Comparison of ENCODE assay signal across 8 mouse cellular contexts in the genomic region with DNA sequence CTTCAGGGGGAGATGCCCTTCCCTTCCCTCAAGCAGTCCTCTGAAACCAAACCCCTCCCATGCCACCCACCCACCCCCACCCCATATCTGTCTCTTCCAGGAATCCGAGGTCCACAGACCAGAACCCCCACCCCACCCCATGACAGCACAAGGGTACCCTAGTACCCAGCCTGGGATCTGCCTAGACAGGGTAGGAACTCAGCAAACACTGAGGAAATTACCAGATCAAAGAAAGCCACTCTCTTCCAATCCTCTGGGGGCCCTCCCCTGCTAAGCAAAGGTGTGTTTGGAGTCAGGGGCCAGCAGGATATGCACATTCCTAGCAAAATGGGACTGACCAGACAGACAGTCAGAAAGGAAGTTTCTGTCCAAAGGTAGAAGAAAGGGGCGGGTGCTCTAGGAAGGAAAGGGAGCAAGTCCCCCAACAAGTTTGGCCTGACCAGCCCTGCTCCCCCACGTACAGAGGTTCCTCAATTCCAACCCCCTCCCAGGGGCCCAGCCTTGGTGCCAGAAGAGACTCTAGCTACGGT. TPM values are rescaled to one million over a fixed set of nuclear protein-coding genes. Genes with fewer than 3 reads are reported as not detected.
A peak's percentile ranks its signal among the peaks of the same experiment; 100 is the strongest.
DNase-seq lines count a peak whose midpoint lies in the region; ATAC-seq lines count a peak whose summit lies in the region.

No protein-coding gene starts in this region.

- 0 out of 2 replicates have a peak overlapping the region, but pooled peaks have one; percentile 97 for H3K4me3 ChIP-seq in heart, embryonic 16.5 days (ENCODE audit: low read length)
- peak overlapping the region; percentile 93 for H3K4me3 ChIP-seq in forebrain, embryonic 11.5 days (ENCODE audit: low read depth, low read length)
- peak overlapping the region; percentile 99 for H3K4me3 ChIP-seq in limb, embryonic 12.5 days (replicated peaks)
- peak overlapping the region; percentile 77; the same call in 1 of the 2 replicates for H3K4me3 ChIP-seq in neural tube, embryonic 15.5 days (replicated peaks)

- no peak for DNase-seq in heart, adult 11 months
- DNase-seq in forebrain, embryonic 11.5 days (ENCODE audit: low spot score): no peak
- no peak for DNase-seq in embryo, embryonic 10.5 days (ENCODE audit: low spot score)
- DNase-seq in kidney, adult 11 months: no peak
- no peak for DNase-seq in lung, postnatal 14 days

- H3K27me3 ChIP-seq in heart, embryonic 16.5 days (ENCODE audit: control insufficient read depth, insufficient read depth, low read length): 0 out of 2 replicates have a peak, but pooled peaks cover 4% of the 10 kb centered on the region
- H3K27me3 ChIP-seq in forebrain, embryonic 11.5 days (ENCODE audit: control insufficient read depth, insufficient read depth, low read length): peaks cover 42% of the 10 kb centered on the region
- peaks cover 22% of the 10 kb centered on the region for H3K27me3 ChIP-seq in limb, embryonic 12.5 days
- H3K27me3 ChIP-seq in neural tube, embryonic 15.5 days (replicated peaks): peaks cover 65% of the 10 kb centered on the region

- H3K4me2 ChIP-seq in heart, embryonic 16.5 days (ENCODE audit: low read depth, low read length): peak overlapping the region; percentile 98; the same call in 1 of the 2 replicates
- H3K4me2 ChIP-seq in forebrain, embryonic 11.5 days (ENCODE audit: low read depth, low read length, severe bottlenecking): peak overlapping the region; percentile 96
- H3K4me2 ChIP-seq in limb, embryonic 12.5 days: peak overlapping the region; percentile 89
- peak overlapping the region; percentile 99 for H3K4me2 ChIP-seq in neural tube, embryonic 15.5 days

- no peak for ATAC-seq in heart, embryonic 16.5 days (replicated peaks; ENCODE audit: extremely low read depth, insufficient read depth, low FRiP score)
- no peak for ATAC-seq in forebrain, embryonic 11.5 days (replicated peaks; ENCODE audit: low FRiP score)
- ATAC-seq in limb, embryonic 12.5 days (ENCODE audit: insufficient number of reproducible peaks, insufficient read depth, low FRiP score, low TSS enrichment, low read depth): no peak
- ATAC-seq in neural tube, embryonic 15.5 days (ENCODE audit: low FRiP score): no peak

- 74% methylated on average over 4 of the region's 4 CpGs for WGBS in heart, embryonic 16.5 days
- 32% methylated on average over 4 of the region's 4 CpGs for WGBS in forebrain, embryonic 11.5 days
- 29% methylated on average over 4 of the region's 4 CpGs for WGBS in limb, embryonic 12.5 days
- WGBS in neural tube, embryonic 15.5 days: 50% methylated on average over 4 of the region's 4 CpGs

- no peaks in the 10 kb centered on the region for H3K9me3 ChIP-seq in heart, embryonic 16.5 days (replicated peaks; ENCODE audit: control insufficient read depth, low read length)
- no peaks in the 10 kb centered on the region for H3K9me3 ChIP-seq in forebrain, embryonic 11.5 days (ENCODE audit: control insufficient read depth, low read length)
- H3K9me3 ChIP-seq in limb, embryonic 12.5 days: no peaks in the 10 kb centered on the region
- H3K9me3 ChIP-seq in neural tube, embryonic 15.5 days (replicated peaks): no peaks in the 10 kb centered on the region

- H3K4me1 ChIP-seq in heart, embryonic 16.5 days (ENCODE audit: control insufficient read depth, insufficient read depth, low read length): peaks cover 21% of the 10 kb centered on the region
- peaks cover 27% of the 10 kb centered on the region for H3K4me1 ChIP-seq in forebrain, embryonic 11.5 days (replicated peaks; ENCODE audit: control insufficient read depth, insufficient read depth, low read length)
- H3K4me1 ChIP-seq in limb, embryonic 12.5 days (replicated peaks): peaks cover 50% of the 10 kb centered on the region
- H3K4me1 ChIP-seq in neural tube, embryonic 15.5 days: peaks cover 52% of the 10 kb centered on the region

- H3K9ac ChIP-seq in heart, embryonic 16.5 days (ENCODE audit: low read length): no peak overlapping the region
- H3K9ac ChIP-seq in forebrain, embryonic 11.5 days (ENCODE audit: low read length): no peak overlapping the region
- H3K9ac ChIP-seq in limb, embryonic 12.5 days (replicated peaks): peak overlapping the region; percentile 98
- H3K9ac ChIP-seq in neural tube, embryonic 15.5 days (replicated peaks): no peak overlapping the region

- no peak overlapping the region for H3K27ac ChIP-seq in heart, embryonic 16.5 days (ENCODE audit: low read length)
- H3K27ac ChIP-seq in forebrain, embryonic 11.5 days (ENCODE audit: low read depth, low read length): no peak overlapping the region
- no peak overlapping the region for H3K27ac ChIP-seq in limb, embryonic 12.5 days
- H3K27ac ChIP-seq in neural tube, embryonic 15.5 days (replicated peaks): no peak overlapping the region

- H3K36me3 ChIP-seq in heart, embryonic 16.5 days (ENCODE audit: control insufficient read depth, insufficient read depth): no peaks in the 10 kb centered on the region
- H3K36me3 ChIP-seq in forebrain, embryonic 11.5 days (ENCODE audit: control insufficient read depth, insufficient read depth, low read length): no peaks in the 10 kb centered on the region; the same call in 1 of the 2 replicates
- peaks cover 46% of the 10 kb centered on the region for H3K36me3 ChIP-seq in limb, embryonic 12.5 days
- no peaks in the 10 kb centered on the region for H3K36me3 ChIP-seq in neural tube, embryonic 15.5 days

RNA-seq across cellular contexts. Expression of a gene that starts 3.2 kb away (rescaled TPM):
- polyA plus RNA-seq in heart, embryonic 16.5 days (2015; fragmentation: Nextera tagmentation; extraction: Ambion mirVana): 6.5 and 6.6 TPM in 2 replicates
- 26.1 and 27.8 TPM in 2 replicates for polyA plus RNA-seq in forebrain, embryonic 11.5 days (2014; fragmentation: Nextera tagmentation; extraction: Ambion mirVana)
- 35.1 and 41.5 TPM in 2 replicates for polyA plus RNA-seq in limb, embryonic 12.5 days (2016; fragmentation: Nextera tagmentation; extraction: Ambion mirVana)
- polyA plus RNA-seq in neural tube, embryonic 15.5 days (2015; fragmentation: Nextera tagmentation; extraction: Ambion mirVana): 30.3 and 31.9 TPM in 2 replicates
